10 mouse cellular contexts compared by ENCODE assay signal in genomic region chr12:102672857-102673839, GRCm38 (mm10). TPM values are rescaled to one million over a fixed set of nuclear protein-coding genes. Genes with fewer than 3 reads are reported as not detected.
A peak's percentile ranks its signal among the peaks of the same experiment; 100 is the strongest.
DNase-seq lines count a peak whose midpoint lies in the region; ATAC-seq lines count a peak whose summit lies in the region.
"Had no signal": no experiment of that assay in that cellular context is flagged by ENCODE, and none has a peak within 500 bp of the region (broad histone marks: within the 10 kb centered on the region; RNA-seq: fewer than 3 reads in every experiment).

No protein-coding gene starts in this region.

- H3K9ac ChIP-seq in liver, embryonic 11.5 days (ENCODE audit: low read depth, low read length), result no peak overlapping the region
- H3K9ac ChIP-seq: limb, embryonic 12.5 days; midbrain, embryonic 13.5 days had no signal

- peak; percentile 65 for ATAC-seq in CD4-positive, CD25-positive, alpha-beta regulatory T cell, adult 4 months
- ATAC-seq in liver, embryonic 11.5 days (replicated peaks; ENCODE audit: low FRiP score), result no peak
- ATAC-seq: midbrain, embryonic 13.5 days had no signal

- H3K4me1 ChIP-seq in liver, embryonic 11.5 days (replicated peaks; ENCODE audit: control insufficient read depth, insufficient read depth, low read length), result peaks cover 3% of the 10 kb centered on the region; the same call in 1 of the 2 replicates

- no peak overlapping the region for H3K4me3 ChIP-seq in liver, embryonic 11.5 days (ENCODE audit: low read depth, low read length)
- H3K4me3 ChIP-seq: limb, embryonic 12.5 days; midbrain, embryonic 13.5 days had no signal

- intact Hi-C loops in heart, postnatal 25 days (cut with DNase I), result no loop called here

- 81% methylated on average over 20 of the region's 20 CpGs for WGBS in liver, embryonic 11.5 days

- H3K9me3 ChIP-seq in liver, embryonic 11.5 days (ENCODE audit: control insufficient read depth, low read length), result no peaks in the 10 kb centered on the region
- H3K9me3 ChIP-seq: limb, embryonic 12.5 days; midbrain, embryonic 13.5 days had no signal

- H3K27me3 ChIP-seq in liver, embryonic 11.5 days (replicated peaks; ENCODE audit: control insufficient read depth, insufficient read depth, low read length), result no peaks in the 10 kb centered on the region
- H3K27me3 ChIP-seq: limb, embryonic 12.5 days; midbrain, embryonic 13.5 days had no signal

- no peak overlapping the region for H3K4me2 ChIP-seq in liver, embryonic 11.5 days
- H3K4me2 ChIP-seq: limb, embryonic 12.5 days; midbrain, embryonic 13.5 days had no signal

- H3K27ac ChIP-seq in liver, embryonic 11.5 days (ENCODE audit: low read depth, low read length), result no peak overlapping the region
- H3K27ac ChIP-seq: limb, embryonic 12.5 days; midbrain, embryonic 13.5 days had no signal

- no peaks in the 10 kb centered on the region; the same call in 1 of the 2 replicates for H3K36me3 ChIP-seq in liver, embryonic 11.5 days (ENCODE audit: control insufficient read depth, insufficient read depth, low read length)

- DNase-seq in heart, adult 9 months (ENCODE audit: low spot score in 2 of 2), result peak; percentile 41 to 55
- no peak for DNase-seq in heart, postnatal 25 days (ENCODE audit: low spot score)
- DNase-seq in cerebellum, adult 9-11 months, result peak; percentile 76
- DNase-seq in kidney, postnatal 14 days, result peak; percentile 54
- no peak for DNase-seq in liver, embryonic 11.5 days (ENCODE audit: low spot score)
- DNase-seq in liver, result no peak
- DNase-seq: right cerebral cortex, postnatal 25 days had no signal

RNA-seq across cellular contexts. Expression of gene Itpk1, which starts 31.6 kb away (rescaled TPM):
- total RNA-seq in heart, postnatal 25 days (2021), result 1 to 10 TPM; 8.3 to 8.9 TPM
- polyA plus RNA-seq in CD4-positive, CD25-positive, alpha-beta regulatory T cell, adult 4 months (2017; shearing (Covaris generic)), result 10 to 100 TPM; 16.3 to 20.8 TPM
- 5.8 and 7.3 TPM in 2 replicates for polyA plus RNA-seq in liver, embryonic 11.5 days (2014; fragmentation: Nextera tagmentation; extraction: Ambion mirVana)

Comparison
In these comparisons a context has a peak if more than half of its experiments do, and no peak if none do; other contexts are left out.
1. DNase-seq: peak in heart, adult 9 months (2 of 2), cerebellum, adult 9-11 months (single experiment) and kidney, postnatal 14 days (single experiment); none in heart, postnatal 25 days (single experiment), liver, embryonic 11.5 days (single experiment) and liver (single experiment).